Mouse (Mus musculus): ENCODE data around the gene Gfpt2.
"Not testable (repeated sequence)": the region's sequence is repeated elsewhere in the genome, so short reads cannot be mapped to it uniquely, and the experiment has no call there.

The Gfpt2 gene

GRCm38 (mm10) chr11:49793619-49794341, at the start of gene Gfpt2:
Gene Gfpt2, plus strand, starts transcription at chr11:49794178.
- peak; percentile 57 to 77 for DNase-seq (ENCODE audit: low spot score in 2 of 2)

DNA sequence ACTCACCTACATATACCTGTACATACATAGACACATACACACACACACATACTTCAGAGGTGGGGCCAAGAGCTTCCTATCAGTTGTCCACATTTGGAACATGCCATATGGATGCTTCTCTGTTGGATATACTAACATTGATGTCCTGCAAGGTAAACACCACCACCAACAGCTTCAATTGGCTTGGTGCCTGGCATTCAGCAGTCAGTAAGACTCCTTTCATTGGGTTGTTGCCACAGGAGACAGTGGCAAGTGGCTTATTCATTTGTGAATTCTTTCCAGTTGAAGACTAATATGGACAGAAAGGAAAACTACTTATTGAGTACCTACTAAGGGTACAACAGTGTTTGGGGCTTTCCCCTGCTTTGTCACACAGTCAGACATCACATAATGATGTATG, 49.0 kb upstream of the Gfpt2 start:
- DNase-seq (ENCODE audit: low spot score in 2 of 2) = no peak

DNA sequence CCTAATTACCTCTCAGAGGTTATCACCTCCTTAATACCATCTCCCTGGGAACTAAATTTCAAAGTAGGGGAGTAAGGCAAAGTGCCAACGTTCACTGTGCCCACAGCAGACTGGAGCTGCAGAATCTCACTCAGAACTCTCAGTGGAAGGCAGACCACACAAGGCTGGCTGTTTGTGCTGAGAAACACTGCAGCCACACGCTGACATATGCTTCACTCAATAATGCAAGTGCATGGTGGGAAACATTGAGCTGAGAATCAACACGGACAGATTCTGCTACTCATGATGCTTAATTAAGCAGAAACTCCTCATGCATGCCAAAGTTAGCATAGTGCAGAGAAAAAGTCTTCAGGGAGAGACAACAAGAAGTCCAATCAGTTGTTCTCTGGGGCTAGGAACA, 48.1 kb upstream of the Gfpt2 start:
- no peak for DNase-seq (ENCODE audit: low spot score in 2 of 2)

DNA sequence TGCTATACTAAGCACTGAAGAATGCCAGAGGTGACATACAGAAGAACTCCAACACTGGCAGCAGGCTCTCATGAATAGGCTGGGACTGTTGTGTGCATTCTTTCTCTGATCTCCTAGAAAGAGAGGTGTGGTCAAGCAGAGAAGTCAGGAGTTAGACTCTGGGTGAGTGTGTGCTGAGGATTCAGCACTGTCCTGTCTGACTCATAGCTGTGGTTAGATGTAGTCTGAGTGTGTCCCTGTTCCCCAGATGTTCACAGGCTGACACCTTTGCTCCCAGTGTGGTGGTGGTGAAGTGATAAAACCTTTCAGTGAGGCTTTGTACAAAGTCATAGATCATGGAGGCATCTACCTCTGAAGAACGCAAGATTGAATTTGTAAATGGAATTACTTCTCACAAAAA, 47.2 kb upstream of the Gfpt2 start:
- DNase-seq (ENCODE audit: low spot score in 2 of 2) = no peak

- DNase-seq (ENCODE audit: low spot score in 2 of 2) = peak in 1 of 2 experiments; percentile 44
These were observed 38.9 kb upstream of the Gfpt2 start for GRCm38 (mm10) chr11:49754958-49755665.

GRCm38 (mm10) chr11:49758096-49758495, 35.9 kb upstream of the Gfpt2 start:
- no peak for DNase-seq (ENCODE audit: low spot score in 2 of 2)

DNA sequence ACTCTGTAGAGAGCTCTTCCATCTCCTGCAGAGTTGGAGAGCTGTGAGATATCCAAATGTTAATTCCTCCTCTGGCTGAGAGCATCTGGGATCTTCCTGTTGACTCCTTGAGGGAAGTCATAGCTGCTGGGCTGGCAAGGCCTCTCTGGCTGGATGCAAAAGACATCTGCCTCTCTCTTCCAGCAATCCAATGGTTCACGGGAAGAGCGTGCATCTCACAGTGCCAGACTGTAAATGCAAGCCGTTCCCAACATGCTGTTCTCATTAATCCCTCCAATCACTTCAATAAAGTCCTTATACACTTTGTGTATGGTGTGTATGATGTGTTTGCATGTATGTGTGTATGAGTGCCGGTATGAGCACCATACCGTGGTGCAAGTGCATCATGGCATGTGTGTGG, 32.8 kb upstream of the Gfpt2 start:
- DNase-seq (ENCODE audit: low spot score in 2 of 2) = no peak

DNA sequence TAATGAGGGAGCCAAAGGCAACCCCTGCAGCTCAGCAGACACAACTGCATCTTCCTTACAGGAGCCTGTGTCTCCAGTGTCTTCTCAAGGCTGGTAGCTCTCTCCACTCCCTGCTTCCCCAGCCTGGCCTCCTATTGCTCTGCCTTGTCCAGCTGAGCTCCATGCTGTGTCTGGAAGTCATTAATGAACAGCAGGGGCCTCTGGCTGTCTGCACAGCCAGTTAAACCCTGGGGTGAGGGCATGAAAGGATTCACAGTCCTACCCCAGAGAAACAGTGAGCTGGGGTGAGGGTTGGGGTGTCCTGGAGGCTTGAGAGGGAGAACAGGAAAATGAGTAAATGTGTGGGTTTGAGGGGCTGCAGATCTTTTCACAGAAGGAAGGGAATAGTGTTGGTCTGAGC, 30.4 kb upstream of the Gfpt2 start:
- DNase-seq (ENCODE audit: low spot score in 2 of 2) = no peak

- no peak for DNase-seq (ENCODE audit: low spot score in 2 of 2)
These were observed 30.0 kb upstream of the Gfpt2 start for GRCm38 (mm10) chr11:49764023-49764422.

GRCm38 (mm10) chr11:49764639-49765299, 29.2 kb upstream of the Gfpt2 start:
- no peak for DNase-seq (ENCODE audit: low spot score in 2 of 2)

- DNase-seq (ENCODE audit: low spot score in 2 of 2) = no peak
These were observed 28.4 kb upstream of the Gfpt2 start for GRCm38 (mm10) chr11:49765377-49766136.

DNA sequence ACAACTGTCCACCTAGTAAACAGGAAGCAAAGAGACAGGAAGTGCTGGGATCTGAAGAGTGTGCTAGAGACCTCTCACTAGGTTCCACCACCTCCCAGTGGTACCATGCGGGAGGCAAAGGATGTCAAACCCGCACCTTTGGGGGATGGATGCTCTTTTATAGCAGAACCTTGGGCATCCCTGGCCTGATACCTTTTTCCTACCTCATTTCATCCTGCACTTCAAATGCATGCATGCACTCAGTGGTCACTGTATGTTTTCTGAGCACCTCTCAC, 27.9 kb upstream of the Gfpt2 start:
- no peak for DNase-seq (ENCODE audit: low spot score in 2 of 2)

DNA sequence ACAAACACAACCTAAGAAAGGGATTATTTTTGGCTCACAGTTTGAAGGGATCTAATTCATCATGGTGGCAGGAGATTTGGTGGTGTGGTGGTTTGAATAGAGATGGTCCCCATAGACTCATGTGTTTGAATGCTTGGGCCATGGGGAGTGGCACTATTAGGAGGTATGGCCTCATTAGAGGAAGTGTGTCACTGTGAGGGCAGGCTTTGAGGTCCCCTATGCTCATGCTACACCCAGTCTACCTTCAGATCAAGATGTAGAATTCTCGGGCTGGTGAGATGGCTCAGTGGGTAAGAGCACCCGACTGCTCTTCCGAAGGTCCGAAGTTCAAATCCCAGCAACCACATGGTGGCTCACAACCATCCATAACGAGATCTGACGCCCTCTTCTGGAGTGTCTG, 26.5 kb upstream of the Gfpt2 start:
- DNase-seq (ENCODE audit: low spot score in 2 of 2) = not testable (repeated sequence)

DNA sequence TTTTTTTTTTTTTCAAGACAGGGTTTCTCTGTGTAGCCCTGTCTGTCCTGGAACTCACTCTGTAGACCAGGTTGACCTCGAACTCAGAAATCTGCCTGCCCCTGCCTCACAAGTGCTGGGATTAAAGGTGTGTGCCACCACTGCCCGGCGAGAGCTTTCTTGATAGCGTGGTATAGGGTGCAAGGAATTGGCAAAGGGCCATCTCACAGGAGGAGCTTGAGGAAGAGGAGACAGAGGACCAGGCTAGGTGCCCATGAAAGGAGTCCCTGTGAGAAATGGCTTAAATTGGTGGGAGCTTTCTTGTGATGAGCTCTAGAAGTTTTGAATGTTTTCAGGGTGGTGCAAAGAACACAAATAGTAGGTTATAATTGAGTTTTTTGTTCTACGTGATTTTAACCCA, 25.2 kb upstream of the Gfpt2 start:
- DNase-seq (ENCODE audit: low spot score in 2 of 2) = no peak

- DNase-seq (ENCODE audit: low spot score in 2 of 2) = no peak
These were observed 23.1 kb upstream of the Gfpt2 start for GRCm38 (mm10) chr11:49770676-49771550.

- DNase-seq (ENCODE audit: low spot score in 2 of 2) = no peak
These were observed 21.7 kb upstream of the Gfpt2 start for GRCm38 (mm10) chr11:49772251-49772650.

GRCm38 (mm10) chr11:49774894-49775293, 19.1 kb upstream of the Gfpt2 start:
- DNase-seq (ENCODE audit: low spot score in 2 of 2) = no peak

- DNase-seq (ENCODE audit: low spot score in 2 of 2) = no peak
These were observed 15.1 kb upstream of the Gfpt2 start for GRCm38 (mm10) chr11:49778844-49779243.

DNA sequence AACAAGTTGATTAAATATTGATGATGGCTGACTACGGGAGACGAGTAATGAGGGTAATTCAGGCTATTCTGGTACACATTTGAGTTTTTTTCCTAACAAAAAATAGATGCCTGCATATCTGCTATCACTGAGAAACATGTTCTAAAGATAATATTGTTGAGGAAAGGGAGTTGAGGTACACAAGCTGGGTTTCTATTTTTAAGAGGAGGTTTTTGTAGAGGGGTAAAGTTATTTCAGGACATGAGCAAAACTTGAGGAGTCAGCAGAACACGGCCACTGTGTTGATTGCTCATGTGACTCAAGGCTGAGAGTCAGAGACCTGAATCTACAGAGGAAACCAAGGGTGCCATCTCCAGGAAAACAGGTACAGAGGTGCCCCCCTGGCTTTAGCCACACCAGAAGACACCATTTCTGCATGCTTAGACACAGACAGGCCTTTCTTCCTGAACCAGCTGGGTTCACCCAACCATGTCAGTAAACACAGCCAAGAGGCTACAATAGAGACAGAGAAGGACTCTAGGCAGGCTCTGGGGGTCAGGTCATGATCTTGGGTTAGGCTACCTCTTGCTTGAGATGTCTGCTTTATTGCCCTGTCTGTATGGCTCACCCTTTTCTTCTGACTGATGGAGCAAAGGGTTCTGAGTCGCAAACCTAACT, 13.7 kb upstream of the Gfpt2 start:
- DNase-seq (ENCODE audit: low spot score in 2 of 2) = no peak

DNA sequence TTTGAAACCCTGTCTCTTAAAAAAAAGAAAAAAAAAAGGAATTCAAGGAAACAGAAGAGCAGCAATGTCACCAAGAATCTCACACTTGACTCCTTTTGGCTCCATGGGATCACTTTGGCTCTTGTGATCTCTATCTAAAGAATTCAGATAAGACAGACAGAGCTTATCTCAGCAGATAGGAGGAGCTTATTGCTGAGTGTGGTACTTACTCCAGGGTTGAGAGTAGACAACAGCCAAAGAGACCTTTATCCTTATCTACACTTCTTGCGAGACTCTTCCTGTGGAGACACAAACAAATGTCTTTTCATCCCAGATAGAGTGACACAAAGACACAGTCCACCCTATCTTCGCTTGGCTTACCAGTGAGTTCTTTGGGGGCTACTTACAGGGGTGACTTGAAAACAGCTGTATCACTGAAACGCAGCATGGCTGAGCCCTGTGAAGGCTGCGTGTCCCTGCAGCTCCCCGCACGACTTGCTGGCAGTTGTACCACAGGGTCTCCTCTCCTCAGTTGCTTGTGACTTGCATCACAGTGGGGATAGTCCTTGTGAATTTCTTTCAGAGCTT, 12.1 kb upstream of the Gfpt2 start:
- no peak for DNase-seq (ENCODE audit: low spot score in 2 of 2)

Data from urinary bladder, adult 18-20 months (tissue).